Mouse (Mus musculus) cerebellum, adult 2 months (tissue): ENCODE data around the gene Rpl18a.

Source experiments
- CTCF ChIP-seq: fragments of 200-500 bp; IDR thresholded peaks from 2 replicates; pipeline ENCODE4 v1.5.1; 2011; ENCODE audit warnings: low read depth, mild to moderate bottlenecking, control low read depth, low read length, moderate library complexity, borderline replicate concordance; ENCODE audit not compliant: insufficient read depth
- POLR2A ChIP-seq: fragments of 200-500 bp; IDR thresholded peaks from 2 replicates; pipeline ENCODE4 v1.6.1; 2011; ENCODE audit warnings: low read length, control low read depth, borderline replicate concordance; ENCODE audit not compliant: insufficient read depth

GRCm38 (mm10) chr8:70853863-70854262 lies 43.3 kb downstream of the Rpl18a start:
- TF ChIP-seq CTCF (no peak), POLR2A (no peak)
